Mouse (Mus musculus): ENCODE measurements around the gene Hp.

DNA sequence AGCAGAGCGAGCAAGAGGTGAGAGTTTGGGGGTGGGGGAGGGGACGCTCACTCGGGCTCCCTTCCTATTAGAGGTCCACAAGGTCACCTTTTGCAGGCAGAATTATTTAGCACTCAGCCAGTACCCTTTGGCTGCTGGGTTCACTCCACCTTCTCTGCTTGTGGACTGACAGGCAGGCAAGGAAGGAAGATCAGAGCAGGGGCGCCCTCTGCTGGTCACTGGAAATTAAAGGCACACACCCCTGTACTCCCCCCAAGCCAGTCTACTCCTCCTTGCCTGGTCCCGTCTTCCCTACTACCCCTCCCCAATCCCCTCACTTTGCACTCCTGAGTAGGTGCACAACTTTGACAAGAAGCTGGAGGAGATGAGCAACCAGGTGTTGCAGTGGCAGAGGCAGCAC, 42.3 kb downstream of the Hp start:
- TF ChIP-seq POLR2A (IDR thresholded peaks at IDR 0.05; ENCODE audit: borderline replicate concordance, control insufficient read depth, low read depth, low read length), result no peak
- peak; percentile 87 for TF ChIP-seq CTCF (IDR thresholded peaks at IDR 0.05; ENCODE audit: control insufficient read depth, insufficient read depth, low read length)

Data from bone marrow, adult 2 months (tissue).